Mouse (Mus musculus): ENCODE data around the gene Kcnk7.

- TF ChIP-seq GATA1 (IDR thresholded peaks at IDR 0.05; ENCODE audit: borderline replicate concordance, low read length) = no peak
- no peak for TF ChIP-seq FLI1 (IDR thresholded peaks at IDR 0.05; ENCODE audit: low read length)
These were observed 37.6 kb downstream of the Kcnk7 start for GRCm38 (mm10) chr19:5741641-5742240.
